Mouse (Mus musculus): ENCODE results near the gene Lrba.

DNA sequence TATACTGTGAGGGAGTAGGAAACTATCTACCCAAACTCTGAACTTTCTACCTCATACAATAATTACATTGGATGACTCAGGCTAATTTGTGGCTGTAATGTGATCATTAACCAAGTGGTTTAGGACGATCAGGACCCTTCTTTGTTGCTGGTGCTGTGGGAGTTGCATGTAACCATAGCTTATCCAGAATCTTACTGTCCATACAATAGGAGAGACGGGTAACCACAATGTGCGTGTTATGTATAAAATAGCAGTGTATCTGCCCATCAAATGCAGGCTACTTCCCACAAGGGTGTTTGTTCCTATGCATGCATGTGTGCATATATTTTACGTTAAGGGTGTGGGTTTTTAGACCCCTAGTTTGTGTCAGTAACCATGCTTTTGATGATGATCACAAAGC is 219.0 kb downstream of the Lrba start:
- TF ChIP-seq CTCF (IDR thresholded peaks at IDR 0.05; ENCODE audit: low read depth) (no peak), EP300 (IDR thresholded peaks at IDR 0.05; ENCODE audit: low read depth) (no peak)
